Mouse (Mus musculus) cerebellum, adult 11 months (tissue): ENCODE measurements around the gene Dmrt1.

Experiments
- DNase-seq: peaks from one replicate; pipeline ENCODE4 v3.0.0; 2022

Dmrt1 gene

GRCm38 (mm10) chr19:25574431-25574830 lies 69.0 kb downstream of the Dmrt1 start:
- DNase-seq: no peak

DNA sequence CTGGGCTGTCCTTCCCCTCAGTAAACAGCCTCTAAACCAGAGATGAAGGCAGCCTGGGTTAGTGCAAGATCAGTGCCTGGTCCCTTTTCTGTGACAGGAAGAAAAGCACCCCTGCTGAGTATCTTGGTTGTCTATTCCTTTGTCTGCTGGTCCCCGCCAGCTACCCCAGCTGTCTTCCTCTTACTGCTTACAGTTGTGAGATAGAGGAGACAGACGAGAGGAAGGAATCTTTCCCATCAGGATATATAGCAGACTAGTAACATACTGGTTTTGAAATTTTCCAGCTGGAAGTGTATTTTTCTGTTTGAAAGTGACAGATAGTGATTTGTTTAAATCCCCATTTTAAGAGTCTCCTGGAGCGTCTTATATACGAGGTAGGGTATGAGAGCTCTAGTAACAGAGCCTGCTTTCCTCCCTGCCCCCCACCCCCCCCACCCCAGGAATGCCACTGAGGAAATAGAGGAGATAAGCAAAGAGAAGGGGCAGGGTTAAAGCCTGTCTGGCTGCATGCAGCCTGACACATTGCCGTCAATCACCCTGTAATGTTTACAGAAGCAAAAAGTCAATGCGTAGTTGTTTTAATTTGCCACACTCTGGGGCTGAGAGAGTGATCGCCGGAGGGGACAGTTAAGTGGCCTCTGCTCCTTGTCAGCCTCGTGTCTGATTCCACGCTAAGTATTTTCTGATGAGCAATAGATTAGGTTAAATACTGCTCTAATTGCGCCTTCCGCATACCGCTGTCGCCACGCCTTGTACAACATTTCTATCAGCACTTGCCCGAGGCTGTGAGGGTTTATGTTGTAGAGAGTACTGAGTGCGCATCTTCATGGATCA lies 69.8 kb downstream of the Dmrt1 start:
- no peak for DNase-seq

DNA sequence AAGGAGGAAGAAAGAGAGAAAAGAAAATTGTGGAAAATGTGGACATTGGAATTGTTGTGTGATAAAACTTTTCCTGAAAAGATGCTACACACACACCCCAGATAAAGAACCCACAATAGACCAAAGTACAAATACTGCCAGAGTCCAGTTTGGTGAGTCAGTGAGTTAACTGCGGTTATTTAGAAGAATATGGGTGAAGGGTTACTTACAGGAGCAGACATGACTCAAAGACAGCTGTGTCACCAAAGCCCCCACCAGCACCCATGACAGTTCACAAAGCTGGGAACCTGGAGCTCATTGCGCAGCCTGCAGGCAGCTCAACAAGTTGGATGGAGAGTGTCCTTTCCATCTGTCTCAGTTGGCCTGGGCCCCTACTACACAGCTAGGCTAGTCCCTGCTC lies 72.9 kb downstream of the Dmrt1 start:
- no peak for DNase-seq

DNA sequence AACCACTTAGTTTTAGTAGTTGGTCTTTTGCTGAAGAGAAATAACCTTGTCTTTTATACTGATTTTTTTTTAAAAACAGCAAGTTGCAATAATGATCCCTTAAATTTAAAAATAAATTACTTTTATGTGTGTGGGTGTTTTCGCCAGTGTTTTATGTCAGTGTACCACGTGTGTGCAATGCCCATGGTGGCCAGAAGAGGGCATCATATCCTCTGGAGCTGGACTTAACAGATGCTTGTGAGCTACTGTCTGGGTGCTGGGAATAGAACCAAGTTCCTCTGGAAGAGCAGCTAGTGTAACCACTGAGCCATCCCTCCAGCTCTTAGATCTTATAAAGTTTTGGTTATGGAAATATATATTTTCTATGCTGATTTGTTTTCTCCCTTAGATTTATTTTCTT lies 74.0 kb downstream of the Dmrt1 start:
- no peak for DNase-seq

- no peak for DNase-seq
These were observed 92.4 kb downstream of the Dmrt1 start for GRCm38 (mm10) chr19:25597717-25598232.

DNA sequence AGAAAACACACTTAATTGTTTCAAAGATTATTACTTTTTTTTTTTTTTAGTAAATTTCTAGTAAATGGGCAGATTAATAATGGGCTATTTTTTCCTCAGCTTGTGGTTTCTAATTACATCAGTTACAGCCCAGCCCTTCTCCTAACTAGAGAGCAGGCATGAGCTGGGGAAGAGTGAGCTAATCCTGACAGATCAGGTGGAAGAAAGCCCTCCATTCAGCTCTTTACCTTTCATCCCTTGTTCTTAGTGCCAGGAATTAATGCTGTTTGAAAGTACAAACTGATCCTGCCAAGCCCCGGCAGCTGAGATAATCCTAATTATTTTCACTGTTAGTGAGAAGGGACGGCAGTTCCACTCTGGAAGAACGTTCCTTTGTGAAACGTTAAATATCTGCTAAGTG lies 93.2 kb downstream of the Dmrt1 start:
- DNase-seq: no peak

DNA sequence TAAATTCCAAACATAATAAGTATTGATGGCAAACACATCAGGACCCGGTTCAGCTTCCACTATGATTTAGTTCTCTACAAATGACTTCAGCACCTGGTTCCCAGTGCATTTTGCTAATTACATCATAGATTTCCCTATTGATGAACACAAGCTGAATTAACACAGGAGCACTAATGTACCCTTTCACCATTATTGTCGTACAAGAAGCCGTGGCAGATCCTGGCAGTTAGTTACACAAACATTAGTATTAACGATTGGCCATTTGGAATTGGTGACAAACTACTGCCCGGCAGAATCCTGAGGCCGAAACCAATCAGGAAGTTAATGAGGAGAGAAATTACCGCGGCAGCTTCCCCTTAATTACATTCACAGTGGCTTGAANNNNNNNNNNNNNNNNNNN lies 96.5 kb downstream of the Dmrt1 start:
- DNase-seq: no peak

DNA sequence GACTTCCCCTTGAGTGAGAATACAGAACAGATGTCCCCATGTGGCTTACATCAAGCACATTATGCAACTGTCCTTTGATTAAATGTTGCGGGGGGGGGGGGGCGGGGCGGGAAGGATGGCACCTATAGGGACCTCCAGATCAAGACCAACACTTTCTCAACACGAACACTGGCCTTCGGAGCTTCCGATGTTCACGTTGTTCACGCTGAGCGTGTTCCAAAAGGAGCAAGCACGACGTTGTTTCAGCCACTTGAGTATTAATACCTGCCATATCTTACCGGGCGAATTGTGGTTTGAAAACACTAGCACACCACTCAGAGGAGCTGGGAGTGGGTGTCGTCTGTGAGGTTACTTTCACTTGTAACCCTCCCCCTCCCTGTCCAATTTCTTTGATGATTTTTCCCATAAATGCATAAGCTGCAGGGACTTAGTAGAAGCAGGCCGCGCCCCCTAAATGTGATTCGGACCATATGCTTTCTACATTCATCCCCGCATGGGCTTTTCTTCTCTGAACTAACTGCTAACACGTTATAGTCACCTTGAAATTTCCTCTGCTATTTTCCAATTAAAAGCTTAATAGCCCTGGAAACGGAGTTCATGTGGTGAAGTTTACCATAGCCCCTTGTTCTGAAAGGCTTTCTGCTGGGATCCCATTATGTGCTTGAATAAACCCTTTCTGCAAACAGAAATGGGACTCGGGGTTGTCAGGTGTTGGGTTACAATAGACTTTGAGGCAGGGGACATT lies 102.2 kb downstream of the Dmrt1 start:
- no peak for DNase-seq

DNA sequence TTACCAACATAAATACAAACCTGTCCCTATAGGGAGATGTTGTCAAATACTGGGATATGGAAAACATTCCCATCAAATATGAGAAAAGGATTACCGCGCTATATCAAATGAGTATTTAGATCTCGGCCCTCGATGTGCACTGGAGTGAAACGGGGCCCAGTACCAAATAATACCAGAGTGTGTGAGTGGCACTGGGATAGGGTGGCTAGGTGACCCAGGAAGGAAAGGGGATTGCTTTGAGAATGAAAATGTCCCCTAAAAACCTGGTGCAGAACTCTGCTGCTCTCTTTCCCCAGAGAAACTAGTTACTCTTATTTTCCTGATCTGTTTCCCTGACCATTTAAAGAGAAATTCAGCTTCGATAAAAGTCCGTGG lies 102.8 kb downstream of the Dmrt1 start:
- DNase-seq: no peak

DNA sequence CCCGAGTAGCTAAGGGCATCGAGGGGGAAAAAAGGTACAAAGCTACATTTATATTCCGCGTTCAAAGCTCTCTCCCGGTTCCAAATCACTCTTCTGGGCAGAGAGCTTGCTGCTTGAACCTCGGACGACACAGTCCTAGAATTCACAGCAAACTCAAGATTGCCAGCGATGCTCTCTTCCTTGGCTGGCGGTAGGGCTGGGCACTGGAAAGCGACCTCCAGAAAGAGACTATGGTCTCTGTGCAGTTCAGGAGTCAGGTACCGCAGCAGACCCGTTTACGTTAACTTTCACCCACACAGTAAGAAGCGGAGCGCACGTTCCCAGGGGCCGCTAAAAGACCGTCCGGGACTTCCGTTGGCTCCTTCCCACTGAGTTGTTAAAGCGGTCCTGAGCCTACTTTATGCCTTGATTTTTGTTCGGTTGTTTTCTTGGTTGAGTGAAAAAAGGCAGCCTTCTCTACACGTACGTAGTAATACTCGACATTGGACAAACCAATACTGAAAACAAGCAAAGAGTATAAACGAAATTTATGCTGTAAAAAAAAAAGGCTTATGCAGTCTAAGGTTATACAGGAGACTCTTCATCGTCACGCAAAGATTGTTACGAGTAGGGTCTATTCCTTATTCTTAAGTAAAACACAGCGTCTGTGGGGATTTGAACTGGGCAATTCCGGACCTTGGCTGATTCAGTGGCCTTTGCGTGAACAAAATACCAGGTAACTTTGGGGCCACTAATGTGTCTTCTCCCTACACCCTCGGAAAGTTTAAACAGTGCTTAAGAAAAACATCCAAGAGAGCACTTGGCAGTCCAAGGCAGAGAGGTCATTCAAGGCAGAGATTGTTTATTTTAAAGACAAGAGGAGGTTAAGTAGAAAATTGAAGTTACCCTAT lies 103.8 kb downstream of the Dmrt1 start:
- DNase-seq: no peak

DNA sequence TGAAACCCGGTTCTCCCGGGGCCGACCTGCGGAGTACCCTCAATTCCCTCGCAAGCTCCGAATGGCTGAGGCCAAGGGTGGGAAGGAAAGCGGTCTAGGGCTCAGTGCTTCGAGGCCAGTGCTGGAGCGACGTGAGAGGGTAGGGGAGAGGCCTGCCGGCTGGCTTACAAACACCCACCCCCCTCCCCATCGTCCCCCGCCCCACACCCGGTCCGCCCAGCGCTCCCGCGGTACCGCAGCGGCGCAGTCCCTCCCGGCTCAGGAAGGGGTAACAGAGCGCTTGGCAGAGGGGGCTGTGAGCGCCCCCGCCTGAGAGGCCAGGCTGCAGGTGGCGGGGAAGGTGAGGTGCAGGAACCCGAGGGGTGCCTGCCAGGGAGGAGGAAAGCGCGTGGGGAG lies 104.6 kb downstream of the Dmrt1 start, which contains the start of gene Dmrt3:
Dmrt3 (plus strand) TSS at position 287 of the 396 bp plus-strand sequence.
- no peak for DNase-seq

DNA sequence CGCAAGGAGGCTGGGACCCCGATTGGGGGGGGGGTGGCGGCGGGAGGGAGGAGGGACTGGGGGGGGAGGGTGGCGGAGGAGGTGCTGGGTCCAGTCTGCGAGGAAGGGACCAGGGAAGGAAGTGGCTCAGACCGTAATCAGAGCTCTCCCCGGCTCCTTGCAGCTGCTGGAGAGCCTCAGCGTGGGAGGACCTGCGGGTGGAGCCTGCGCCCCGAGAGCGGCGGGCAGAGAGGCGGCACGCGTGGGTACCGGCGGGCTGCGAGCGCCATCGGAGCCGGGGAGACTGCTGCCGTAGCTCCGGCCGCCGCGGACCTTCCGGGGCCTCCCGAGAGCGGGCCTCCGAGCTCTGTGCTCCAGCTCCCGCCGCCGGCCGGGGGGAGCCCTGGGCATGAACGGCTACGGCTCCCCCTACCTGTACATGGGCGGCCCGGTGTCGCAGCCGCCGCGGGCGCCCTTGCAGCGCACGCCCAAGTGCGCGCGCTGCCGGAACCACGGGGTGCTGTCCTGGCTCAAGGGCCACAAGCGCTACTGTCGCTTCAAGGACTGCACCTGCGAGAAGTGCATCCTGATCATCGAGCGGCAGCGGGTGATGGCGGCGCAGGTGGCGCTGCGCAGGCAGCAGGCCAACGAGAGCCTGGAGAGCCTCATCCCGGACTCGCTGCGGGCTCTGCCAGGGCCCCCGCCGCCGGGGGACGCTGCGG lies 105.1 kb downstream of the Dmrt1 start:
- peak; percentile 12 for DNase-seq

- DNase-seq: no peak
These were observed 105.7 kb downstream of the Dmrt1 start for GRCm38 (mm10) chr19:25611116-25611515.

GRCm38 (mm10) chr19:25611876-25612805 lies 106.7 kb downstream of the Dmrt1 start:
- no peak for DNase-seq

GRCm38 (mm10) chr19:25612806-25613295 lies 107.4 kb downstream of the Dmrt1 start:
- DNase-seq: no peak

DNA sequence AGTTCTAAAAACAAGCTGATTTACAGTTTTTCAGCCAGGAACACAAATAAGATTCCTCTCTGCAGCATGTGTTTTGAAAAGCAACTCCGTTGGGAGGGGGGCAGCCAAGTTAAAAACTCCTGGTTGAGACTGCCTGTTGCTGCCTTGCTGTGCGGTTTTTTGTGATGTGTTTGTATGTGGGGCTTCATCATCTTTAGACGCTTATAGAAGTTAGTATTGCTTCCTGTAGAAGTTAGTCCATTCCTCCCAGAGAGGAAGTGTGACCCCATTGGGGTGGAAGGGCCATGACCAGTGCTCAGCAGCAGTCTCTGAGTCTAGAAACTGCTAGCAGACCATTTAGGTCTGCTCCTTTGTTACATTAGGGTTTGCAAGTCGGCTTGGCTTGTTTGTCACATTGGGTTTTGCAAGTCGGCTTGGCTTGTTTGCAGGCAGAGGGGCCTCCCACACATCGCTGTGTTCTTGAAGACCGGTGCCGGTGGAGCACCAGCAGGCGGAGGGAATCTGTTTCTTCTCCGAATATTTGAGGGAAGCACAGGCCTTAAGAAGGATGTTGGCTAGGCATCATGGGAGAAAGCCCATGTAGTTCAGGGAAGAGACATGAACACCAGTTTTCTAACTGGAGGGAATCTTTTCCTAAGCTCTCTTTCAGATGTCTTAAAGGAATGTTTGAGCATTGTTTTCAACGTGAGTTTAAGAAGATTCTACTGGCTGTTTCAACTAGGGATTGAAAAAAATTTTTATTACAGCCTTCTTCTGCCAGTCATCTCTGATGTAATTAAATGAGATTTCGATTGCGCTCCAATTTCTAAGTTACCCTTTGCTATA lies 108.3 kb downstream of the Dmrt1 start:
- no peak for DNase-seq

DNA sequence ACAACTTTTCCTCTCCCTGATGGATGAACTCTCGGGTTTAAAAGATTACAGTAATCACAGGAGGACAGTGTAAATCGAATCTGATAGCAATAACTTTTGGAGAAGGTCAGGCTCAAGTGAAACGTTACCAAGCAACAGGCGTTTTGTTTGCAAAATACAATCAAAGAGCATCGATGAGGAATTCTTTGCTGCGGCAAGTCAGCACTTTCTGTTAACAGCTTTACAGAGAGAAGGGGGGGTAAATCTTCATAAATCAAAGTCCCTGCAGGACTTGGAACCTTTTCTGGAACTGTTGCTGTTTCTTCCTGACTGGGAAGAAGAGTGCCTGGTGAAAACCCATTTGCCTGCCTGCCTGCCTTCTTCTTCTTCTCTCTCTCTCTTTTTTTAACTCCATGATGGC lies 110.5 kb downstream of the Dmrt1 start:
- no peak for DNase-seq

- peak; percentile 19 for DNase-seq
These were observed 117.2 kb downstream of the Dmrt1 start for GRCm38 (mm10) chr19:25622291-25623251.

GRCm38 (mm10) chr19:25628490-25628889 lies 123.1 kb downstream of the Dmrt1 start:
- DNase-seq: peak; percentile 16
